Mouse (Mus musculus) retina, postnatal 1 day (tissue): ENCODE measurements at regions not wholly inside any gene's neighbourhood (a gene's known extent, or its start where the extent isn't known, plus 50 kb on each side); places are given as distances from the start of the nearest gene placed in this dataset.

Source experiments
- DNase-seq: peaks from one replicate; pipeline ENCODE4 v3.0.0-alpha.2; 2012

DNA sequence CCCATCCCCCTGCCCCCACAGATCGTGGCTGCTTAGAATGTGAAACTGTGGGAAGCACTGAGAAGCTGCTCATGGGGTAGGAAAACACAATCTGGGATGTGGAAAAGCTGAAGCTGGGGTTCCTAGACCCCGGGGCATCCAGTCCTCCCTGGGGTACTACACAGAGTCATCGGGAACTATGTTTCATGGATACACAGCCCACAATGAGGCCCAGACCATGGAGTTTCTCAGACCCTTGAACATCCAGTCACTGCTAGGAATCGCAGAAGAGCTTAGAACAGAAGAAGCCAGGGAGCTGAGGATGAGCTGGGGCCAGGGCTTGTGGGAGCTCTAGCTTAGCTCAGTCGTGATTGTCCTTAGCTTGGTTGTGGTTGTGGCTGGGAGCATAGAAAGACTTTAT lies 1541.3 kb upstream of the Pcdh10 start:
- no peak for DNase-seq

- peak; percentile 1 for DNase-seq
These were observed 1530.8 kb upstream of the Pcdh10 start for GRCm38 (mm10) chr3:43847386-43847785.
